ENCODE assay signal across 17 mouse cellular contexts in the genomic region with DNA sequence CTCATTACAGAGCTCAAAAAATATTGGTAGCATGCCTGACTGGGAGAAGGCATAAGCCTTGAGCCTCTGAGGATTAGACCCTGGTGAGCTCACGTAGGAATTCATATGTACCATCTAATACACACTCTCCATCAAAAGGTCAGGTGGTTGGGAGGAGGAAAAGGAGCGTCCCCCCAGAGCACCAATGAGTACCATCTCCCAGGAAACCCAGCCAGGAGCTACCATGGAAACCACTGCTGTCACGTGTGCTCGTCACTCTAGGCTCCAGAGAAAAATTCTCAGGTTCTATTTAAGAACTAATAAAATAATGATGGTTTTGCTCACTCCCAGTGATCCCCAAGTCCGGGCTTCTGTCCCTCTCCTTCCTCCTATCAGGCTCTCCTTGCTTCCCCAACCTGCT. TPM values are rescaled to one million over a fixed set of nuclear protein-coding genes. Genes with fewer than 3 reads are reported as not detected.
DNase-seq lines count a peak whose midpoint lies in the region; ATAC-seq and TF ChIP-seq lines count a peak whose summit lies in the region.
"Had no signal": no experiment of that assay in that cellular context is flagged by ENCODE, and none has a peak within 500 bp of the region (broad histone marks: within the 10 kb centered on the region; RNA-seq: fewer than 3 reads in every experiment).

No protein-coding gene starts in this region.

- H3K27ac ChIP-seq in cortical plate, adult 2 months (ENCODE audit: insufficient read depth, low read length) = peak overlapping the region; percentile 56
- H3K27ac ChIP-seq in midbrain, postnatal 0 days (ENCODE audit: low read depth, low read length) = peak overlapping the region; percentile 93
- H3K27ac ChIP-seq: heart, embryonic 13.5 days; limb, embryonic 15.5 days; neural tube, embryonic 12.5 days had no signal

- no peaks in the 10 kb centered on the region for H3K9me3 ChIP-seq in midbrain, postnatal 0 days (ENCODE audit: low read length)
- H3K9me3 ChIP-seq: G1E; heart, embryonic 13.5 days; limb, embryonic 15.5 days; megakaryocyte, embryonic 14.5 days; neural tube, embryonic 12.5 days had no signal

- H3K36me3 ChIP-seq in midbrain, postnatal 0 days (ENCODE audit: insufficient read depth, low read length) = peaks cover 13% of the 10 kb centered on the region
- H3K36me3 ChIP-seq: G1E; heart, embryonic 13.5 days; limb, embryonic 15.5 days; neural tube, embryonic 12.5 days had no signal

- no peaks in the 10 kb centered on the region for H3K27me3 ChIP-seq in midbrain, postnatal 0 days (ENCODE audit: insufficient read depth, low read length)
- H3K27me3 ChIP-seq: limb, embryonic 15.5 days had no signal

- H3K4me1 ChIP-seq in cortical plate, adult 2 months (ENCODE audit: control insufficient read depth, insufficient read depth, low read length) = peaks cover 4% of the 10 kb centered on the region
- peaks cover 25% of the 10 kb centered on the region; the same call in 1 of the 2 replicates for H3K4me1 ChIP-seq in midbrain, postnatal 0 days (ENCODE audit: insufficient read depth, low read length)
- H3K4me1 ChIP-seq: heart, embryonic 13.5 days had no signal

- ATAC-seq in midbrain, postnatal 0 days (ENCODE audit: low FRiP score) = peak; percentile 81
- no peak for ATAC-seq in inflammation-experienced regulatory T-cells, adult 6 months

- no peak for TF ChIP-seq CTCF in cortical plate, adult 2 months (IDR thresholded peaks at IDR 0.05; ENCODE audit: extremely low read depth, insufficient read depth, low read length)
- TF ChIP-seq CTCF in midbrain, postnatal 0 days (IDR thresholded peaks at IDR 0.05) = no peak

- H3K9ac ChIP-seq in midbrain, postnatal 0 days (replicated peaks; ENCODE audit: low read length, poor library complexity, severe bottlenecking) = 0 out of 2 replicates have a peak overlapping the region, but pooled peaks have one; percentile 34
- H3K9ac ChIP-seq: heart, embryonic 13.5 days; limb, embryonic 15.5 days; lung, embryonic 14.5 days; neural tube, embryonic 12.5 days had no signal

- no peak for TF ChIP-seq POLR2A in cortical plate, adult 2 months (IDR thresholded peaks at IDR 0.05; ENCODE audit: extremely low read depth, insufficient read depth, low read length)

- H3K4me3 ChIP-seq in cortical plate, adult 2 months (ENCODE audit: insufficient read depth, low read length) = no peak overlapping the region
- peak overlapping the region; percentile 27 for H3K4me3 ChIP-seq in midbrain, postnatal 0 days (ENCODE audit: low read depth, low read length)
- H3K4me3 ChIP-seq: erythroblast, embryonic 14.5 days; heart, embryonic 13.5 days; limb, embryonic 15.5 days; megakaryocyte, embryonic 14.5 days; neural tube, embryonic 12.5 days had no signal

- peak; percentile 58 for DNase-seq in layer of hippocampus, adult 11-12 months (ENCODE audit: low spot score)
- DNase-seq in layer of hippocampus, adult 9-10 months (ENCODE audit: low spot score) = no peak
- peak; percentile 59 to 72 for DNase-seq in layer of hippocampus, adult 18-20 months (ENCODE audit: low spot score in 2 of 2)
- DNase-seq in midbrain, postnatal 0 days (ENCODE audit: low spot score) = peak; percentile 76
- DNase-seq in gastrocnemius, postnatal 4 days (ENCODE audit: low spot score in 2 of 2) = no peak
- DNase-seq in cerebellum, postnatal 36 days = no peak
- DNase-seq: kidney, postnatal 36 days had no signal

- H3K4me2 ChIP-seq in midbrain, postnatal 0 days (ENCODE audit: low read depth, low read length, poor library complexity, severe bottlenecking) = peak overlapping the region; percentile 72
- H3K4me2 ChIP-seq: heart, embryonic 13.5 days; limb, embryonic 15.5 days; lung, embryonic 14.5 days had no signal

- WGBS in midbrain, postnatal 0 days = 17% methylated on average over 5 of the region's 5 CpGs

RNA-seq across cellular contexts. Expression of gene Celf6, which starts 10.5 kb away (rescaled TPM):
- 11.7 and 14.3 TPM in 2 replicates for polyA plus RNA-seq in cortical plate, adult 2 months (2012; rRNA removed)
- 10 to 100 TPM; 29.7 to 33.2 TPM for total RNA-seq in layer of hippocampus, adult 18-20 months (2021)
- 77.9 and 81.1 TPM in 2 replicates for total RNA-seq in midbrain, postnatal 0 days (2014; rRNA removed)
- polyA plus RNA-seq in midbrain, postnatal 0 days (2015; fragmentation: Nextera tagmentation; extraction: Ambion mirVana) = 47.3 and 59.6 TPM in 2 replicates
- under 1 TPM in 1 of 2 experiments, not detected in 1; 0.15 TPM for total RNA-seq in gastrocnemius, postnatal 4 days (2021)
- not detected for polyA plus RNA-seq in inflammation-experienced regulatory T-cells, adult 6 months (2017; shearing (Covaris generic))
- total RNA-seq: G1E; gastrocnemius, adult 8-10 months had no signal
- polyA plus RNA-seq: erythroblast, embryonic 14.5 days; G1E had no signal

RNA-seq across cellular contexts. Expression of gene Parp6, which starts 28.8 kb away (rescaled TPM):
- 199 and 202 TPM in 2 replicates for polyA plus RNA-seq in cortical plate, adult 2 months (2012; rRNA removed)
- 100 to 1,000 TPM; 115 to 120 TPM for total RNA-seq in layer of hippocampus, adult 18-20 months (2021)
- 136 and 154 TPM in 2 replicates for total RNA-seq in midbrain, postnatal 0 days (2014; rRNA removed)
- 170 and 187 TPM in 2 replicates for polyA plus RNA-seq in midbrain, postnatal 0 days (2015; fragmentation: Nextera tagmentation; extraction: Ambion mirVana)
- total RNA-seq in gastrocnemius, postnatal 4 days (2021) = 10 to 100 TPM; 22.2 to 24.0 TPM
- polyA plus RNA-seq in inflammation-experienced regulatory T-cells, adult 6 months (2017; shearing (Covaris generic)) = 10 to 100 TPM; 17.2 to 62.5 (median 46.8) TPM

RNA-seq across cellular contexts. Expression of gene Tmem202, which starts 48.6 kb away (rescaled TPM):
- polyA plus RNA-seq in cortical plate, adult 2 months (2012; rRNA removed) = 2.8 TPM in 2 replicates
- total RNA-seq in layer of hippocampus, adult 18-20 months (2021) = 1 to 10 TPM; 3.0 to 3.6 TPM
- total RNA-seq in midbrain, postnatal 0 days (2014; rRNA removed) = 0.99 and 2.3 TPM in 2 replicates
- 1.4 and 1.6 TPM in 2 replicates for polyA plus RNA-seq in midbrain, postnatal 0 days (2015; fragmentation: Nextera tagmentation; extraction: Ambion mirVana)
- under 1 TPM; 0.42 to 0.65 TPM for total RNA-seq in gastrocnemius, postnatal 4 days (2021)
- not detected for polyA plus RNA-seq in inflammation-experienced regulatory T-cells, adult 6 months (2017; shearing (Covaris generic))
- total RNA-seq: G1E had no signal
- polyA plus RNA-seq: erythroblast, embryonic 14.5 days; G1E; limb, embryonic 15.5 days; lung, embryonic 14.5 days; neural tube, embryonic 12.5 days had no signal

RNA-seq across cellular contexts. Expression of gene Hexa, which starts 48.9 kb away (rescaled TPM):
- polyA plus RNA-seq in cortical plate, adult 2 months (2012; rRNA removed) = 56.1 and 59.4 TPM in 2 replicates
- 10 to 100 TPM; 54.7 to 62.1 TPM for total RNA-seq in layer of hippocampus, adult 18-20 months (2021)
- total RNA-seq in midbrain, postnatal 0 days (2014; rRNA removed) = 49.6 and 53.8 TPM in 2 replicates
- 43.6 and 48.4 TPM in 2 replicates for polyA plus RNA-seq in midbrain, postnatal 0 days (2015; fragmentation: Nextera tagmentation; extraction: Ambion mirVana)
- total RNA-seq in gastrocnemius, postnatal 4 days (2021) = 10 to 100 TPM; 30.0 to 35.1 TPM
- polyA plus RNA-seq in inflammation-experienced regulatory T-cells, adult 6 months (2017; shearing (Covaris generic)) = 10 to 100 TPM; 15.6 to 38.7 (median 37.6) TPM

Comparison
In these comparisons a context has a peak if more than half of its experiments do, and no peak if none do; other contexts are left out.
1. DNase-seq: peak in layer of hippocampus, adult 11-12 months (single experiment), layer of hippocampus, adult 18-20 months (2 of 2) and midbrain, postnatal 0 days (single experiment); none in layer of hippocampus, adult 9-10 months (single experiment), gastrocnemius, postnatal 4 days (0 of 2) and cerebellum, postnatal 36 days (0 of 2).
2. RNA of gene Celf6, which starts 10.5 kb away (total RNA-seq): 77.9 to 81.1 TPM in midbrain, postnatal 0 days and 29.7 to 33.2 TPM in layer of hippocampus, adult 18-20 months; 0.15 TPM in gastrocnemius, postnatal 4 days; every median in the first group is over 10 times any median in the second.